Mouse (Mus musculus) ES-Bruce4 (cell line): ENCODE measurements at regions not wholly inside any gene's neighbourhood (a gene's known extent, or its start where the extent isn't known, plus 50 kb on each side); places are given as distances from the start of the nearest gene placed in this dataset.

Experiments
- CTCF ChIP-seq: IDR thresholded peaks from one replicate; pipeline ENCODE4 v1.8.1; 2011; ENCODE audit warnings: low read depth, low read length
- EP300 ChIP-seq: IDR thresholded peaks from 2 replicates; pipeline ENCODE4 v1.6.1; 2011; ENCODE audit warnings: low read depth, low read length; ENCODE audit not compliant: insufficient read depth
- POLR2A ChIP-seq: IDR thresholded peaks from one replicate; pipeline ENCODE4 v1.8.1; 2011; ENCODE audit warnings: low read length; ENCODE audit not compliant: insufficient read depth

DNA sequence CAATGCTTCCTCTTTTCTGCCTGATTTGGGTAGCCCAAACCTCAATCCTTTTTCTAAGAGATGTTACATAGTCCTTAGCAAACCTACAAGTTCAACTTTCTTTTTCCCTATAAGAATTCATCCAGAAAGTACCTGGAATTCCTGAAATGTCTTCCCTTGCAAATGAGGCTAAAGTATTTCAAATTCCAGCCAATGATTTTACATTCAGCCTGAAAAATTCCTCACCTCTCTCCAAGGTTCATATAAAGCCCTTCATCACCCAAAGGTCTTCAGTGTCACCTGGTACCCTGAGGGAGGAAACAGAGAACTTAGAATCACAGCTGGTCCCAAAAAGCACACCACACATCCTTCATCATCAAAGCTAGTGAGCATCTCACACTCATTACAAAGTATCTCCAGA is 1102.1 kb upstream of the 1700015G11Rik start:
- TF ChIP-seq CTCF (no peak), EP300 (no peak), POLR2A (no peak)
